Mouse (Mus musculus): ENCODE data around the gene Syvn1. TPM values are rescaled to one million over a fixed set of nuclear protein-coding genes. Genes with fewer than 3 reads are reported as not detected.
A peak's percentile ranks its signal among the peaks of the same experiment; 100 is the strongest.
"Not testable (repeated sequence)": the region's sequence is repeated elsewhere in the genome, so short reads cannot be mapped to it uniquely, and the experiment has no call there.

Syvn1 gene
- polyA plus RNA-seq, 1 experiment from 2014 or later = 18.6 TPM

DNA sequence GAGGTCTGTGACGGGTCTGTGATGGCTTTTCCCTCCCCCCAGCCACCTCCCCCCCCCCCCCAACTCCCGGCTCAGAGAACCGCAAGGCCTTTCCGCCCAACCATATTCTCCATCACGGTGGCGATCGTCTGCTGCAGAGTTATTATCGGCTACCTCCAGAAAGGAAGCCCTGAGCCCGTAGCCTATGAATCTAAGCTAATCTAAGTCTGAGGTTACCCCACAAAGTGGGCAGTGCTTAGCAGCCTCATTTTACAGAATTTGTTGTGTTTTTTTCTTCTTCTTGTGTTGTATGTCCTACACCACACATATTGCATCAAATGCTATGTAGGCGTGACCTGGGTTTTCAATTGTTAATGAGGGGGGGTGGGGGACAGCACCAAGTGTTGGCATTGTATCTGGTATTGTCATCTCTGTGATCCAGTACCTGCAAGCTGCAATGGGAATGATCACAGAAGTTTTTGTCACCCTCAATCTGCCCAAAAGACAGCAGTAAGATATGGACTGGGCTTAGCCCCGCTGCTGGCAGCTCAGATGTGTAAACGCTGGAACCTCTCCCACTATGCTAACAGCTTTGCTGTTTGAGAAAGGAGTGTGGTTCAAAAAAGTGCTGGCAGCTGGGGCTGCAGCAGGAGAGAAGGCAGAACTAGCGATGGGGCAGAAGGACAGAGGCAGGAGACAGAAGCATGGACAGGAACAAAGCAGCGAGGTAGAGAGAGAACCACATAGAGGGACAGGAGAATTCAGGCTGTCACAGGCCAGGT lies 15.7 kb upstream of the Syvn1 start:
- 65% methylated on average over 13 of the region's 14 CpGs for WGBS
- no peak for ATAC-seq (replicated peaks; ENCODE audit: extremely low read depth, insufficient read depth, low FRiP score)
- H3K9me3 ChIP-seq (replicated peaks; ENCODE audit: control insufficient read depth, low read length) = no peaks in the 10 kb centered on the region
- no peaks in the 10 kb centered on the region for H3K36me3 ChIP-seq (ENCODE audit: control insufficient read depth, insufficient read depth)
- no peak overlapping the region for H3K4me2 ChIP-seq (ENCODE audit: low read depth, low read length)
- H3K4me1 ChIP-seq (ENCODE audit: control insufficient read depth, insufficient read depth, low read length) = no peaks in the 10 kb centered on the region
- no peak overlapping the region for H3K4me3 ChIP-seq (ENCODE audit: low read length)
- H3K27me3 ChIP-seq (ENCODE audit: control insufficient read depth, insufficient read depth, low read length) = no peaks in the 10 kb centered on the region
- no peak overlapping the region for H3K27ac ChIP-seq (ENCODE audit: low read length)
- no peak overlapping the region for H3K9ac ChIP-seq (ENCODE audit: low read length)

DNA sequence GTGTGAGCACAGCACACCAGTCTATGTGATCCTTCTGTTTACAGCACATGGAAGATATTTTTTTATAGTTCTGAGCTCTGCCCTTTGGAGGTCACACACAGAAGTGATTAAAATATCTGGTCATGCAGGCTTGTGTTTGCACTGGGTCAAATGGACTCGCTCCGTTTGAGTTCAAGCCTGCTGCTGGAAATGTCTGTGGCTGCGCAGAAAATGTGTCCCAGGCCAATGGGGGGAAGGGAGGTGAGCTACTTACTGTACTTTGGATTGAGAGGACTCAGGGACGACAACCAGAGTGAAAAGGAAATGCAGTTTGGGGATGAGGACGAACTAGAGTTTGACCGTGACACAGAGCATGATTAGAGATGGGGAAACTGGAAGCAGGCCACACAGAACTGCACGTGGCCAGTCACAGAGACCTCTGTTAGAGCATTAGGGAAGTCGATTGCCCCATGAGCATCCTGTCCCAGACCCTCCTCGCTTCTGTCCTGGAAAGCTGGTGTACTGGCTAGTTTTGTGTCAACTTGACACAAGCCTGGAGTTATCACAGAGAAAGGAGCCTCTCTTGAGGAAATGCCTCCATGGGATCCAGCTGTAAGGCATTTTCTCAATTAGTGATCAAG lies 10.3 kb upstream of the Syvn1 start:
- Histone ChIP-seq H3K9me3 (replicated peaks; ENCODE audit: control insufficient read depth, low read length) (no peaks in the 10 kb centered on the region), H3K4me3 (ENCODE audit: low read length) (no peak overlapping the region), H3K36me3 (ENCODE audit: control insufficient read depth, insufficient read depth) (no peaks in the 10 kb centered on the region), H3K9ac (ENCODE audit: low read length) (no peak overlapping the region), H3K27me3 (ENCODE audit: control insufficient read depth, insufficient read depth, low read length) (no peaks in the 10 kb centered on the region), H3K4me1 (ENCODE audit: control insufficient read depth, insufficient read depth, low read length) (no peaks in the 10 kb centered on the region), H3K27ac (ENCODE audit: low read length) (no peak overlapping the region), H3K4me2 (ENCODE audit: low read depth, low read length) (no peak overlapping the region)
- no peak for ATAC-seq (replicated peaks; ENCODE audit: extremely low read depth, insufficient read depth, low FRiP score)
- WGBS = 68% methylated on average over 9 of the region's 9 CpGs

DNA sequence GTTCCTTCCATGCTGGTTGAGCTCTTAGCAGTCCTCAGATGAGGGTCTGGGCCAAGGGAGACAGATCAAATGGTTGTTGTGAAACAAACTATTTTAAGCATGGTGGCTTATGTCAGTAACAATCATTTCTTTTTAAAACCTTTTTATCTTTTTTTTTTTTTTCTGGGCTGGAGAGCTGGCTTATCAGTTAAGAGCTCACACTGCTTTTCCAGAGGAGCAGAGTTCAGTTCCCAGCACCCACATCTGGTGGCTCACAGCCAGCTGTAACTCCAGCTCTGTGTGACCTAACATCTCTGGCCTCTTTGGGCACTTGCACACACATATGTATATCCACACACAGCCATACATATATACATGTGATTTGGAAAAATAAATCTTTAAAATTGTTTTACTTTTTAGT lies 8.7 kb upstream of the Syvn1 start:
- Histone ChIP-seq H3K9ac (ENCODE audit: low read length) (no peak overlapping the region), H3K4me2 (ENCODE audit: low read depth, low read length) (no peak overlapping the region), H3K36me3 (ENCODE audit: control insufficient read depth, insufficient read depth) (no peaks in the 10 kb centered on the region), H3K9me3 (replicated peaks; ENCODE audit: control insufficient read depth, low read length) (no peaks in the 10 kb centered on the region), H3K27me3 (ENCODE audit: control insufficient read depth, insufficient read depth, low read length) (no peaks in the 10 kb centered on the region), H3K4me3 (ENCODE audit: low read length) (no peak overlapping the region), H3K4me1 (ENCODE audit: control insufficient read depth, insufficient read depth, low read length) (no peaks in the 10 kb centered on the region), H3K27ac (ENCODE audit: low read length) (no peak overlapping the region)
- ATAC-seq (replicated peaks; ENCODE audit: extremely low read depth, insufficient read depth, low FRiP score) = no peak

DNA sequence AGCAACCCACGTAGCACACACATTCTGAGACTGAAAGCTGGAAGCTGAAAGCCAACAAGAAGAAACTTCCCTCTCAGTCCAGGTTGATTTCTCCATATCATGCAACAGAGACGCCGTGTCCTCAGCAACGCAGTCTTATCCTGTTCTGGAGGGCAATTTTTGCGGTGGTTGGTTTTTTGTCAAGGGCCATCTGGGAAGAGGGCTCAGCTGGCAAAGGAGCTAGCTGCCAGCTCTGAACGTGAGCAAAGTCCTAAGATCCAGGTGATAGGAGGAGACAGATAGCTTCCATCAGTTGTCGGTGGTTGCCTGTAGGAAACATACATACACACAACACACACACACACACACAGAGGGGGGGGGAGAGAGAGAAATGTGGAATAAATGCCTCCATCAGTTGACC lies 8.1 kb upstream of the Syvn1 start:
- Histone ChIP-seq H3K27me3 (ENCODE audit: control insufficient read depth, insufficient read depth, low read length) (no peaks in the 10 kb centered on the region), H3K4me1 (ENCODE audit: control insufficient read depth, insufficient read depth, low read length) (no peaks in the 10 kb centered on the region), H3K4me3 (ENCODE audit: low read length) (no peak overlapping the region), H3K4me2 (ENCODE audit: low read depth, low read length) (no peak overlapping the region), H3K36me3 (ENCODE audit: control insufficient read depth, insufficient read depth) (no peaks in the 10 kb centered on the region), H3K9me3 (replicated peaks; ENCODE audit: control insufficient read depth, low read length) (no peaks in the 10 kb centered on the region), H3K27ac (ENCODE audit: low read length) (no peak overlapping the region), H3K9ac (ENCODE audit: low read length) (no peak overlapping the region)
- 73% methylated on average over 7 of the region's 7 CpGs for WGBS
- ATAC-seq (replicated peaks; ENCODE audit: extremely low read depth, insufficient read depth, low FRiP score) = no peak

DNA sequence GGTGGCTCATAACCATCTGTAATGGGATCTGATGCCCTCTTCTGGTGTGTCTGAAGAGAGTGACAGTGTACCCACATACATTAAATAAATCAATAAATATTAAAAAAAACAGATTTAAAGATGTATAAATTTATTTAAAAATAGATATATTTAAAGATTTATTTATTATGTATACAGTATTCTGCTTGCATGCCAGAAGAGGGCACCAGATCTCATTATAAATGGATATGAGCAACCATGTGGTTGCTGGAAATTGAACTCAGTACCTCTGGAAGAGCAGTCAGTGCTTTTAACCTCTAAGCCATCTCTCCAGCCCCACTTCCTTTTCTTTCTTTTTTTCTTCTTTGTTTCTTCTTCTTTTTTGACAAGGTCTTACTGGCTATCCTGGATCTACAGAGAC lies 6.4 kb upstream of the Syvn1 start:
- Histone ChIP-seq H3K9me3 (replicated peaks; ENCODE audit: control insufficient read depth, low read length) (no peaks in the 10 kb centered on the region), H3K27me3 (ENCODE audit: control insufficient read depth, insufficient read depth, low read length) (no peaks in the 10 kb centered on the region), H3K36me3 (ENCODE audit: control insufficient read depth, insufficient read depth) (no peaks in the 10 kb centered on the region), H3K4me1 (ENCODE audit: control insufficient read depth, insufficient read depth, low read length) (peaks cover under 1% of the 10 kb centered on the region), H3K27ac (ENCODE audit: low read length) (no peak overlapping the region), H3K4me2 (ENCODE audit: low read depth, low read length) (no peak overlapping the region), H3K9ac (ENCODE audit: low read length) (no peak overlapping the region), H3K4me3 (ENCODE audit: low read length) (no peak overlapping the region)
- no peak for ATAC-seq (replicated peaks; ENCODE audit: extremely low read depth, insufficient read depth, low FRiP score)

DNA sequence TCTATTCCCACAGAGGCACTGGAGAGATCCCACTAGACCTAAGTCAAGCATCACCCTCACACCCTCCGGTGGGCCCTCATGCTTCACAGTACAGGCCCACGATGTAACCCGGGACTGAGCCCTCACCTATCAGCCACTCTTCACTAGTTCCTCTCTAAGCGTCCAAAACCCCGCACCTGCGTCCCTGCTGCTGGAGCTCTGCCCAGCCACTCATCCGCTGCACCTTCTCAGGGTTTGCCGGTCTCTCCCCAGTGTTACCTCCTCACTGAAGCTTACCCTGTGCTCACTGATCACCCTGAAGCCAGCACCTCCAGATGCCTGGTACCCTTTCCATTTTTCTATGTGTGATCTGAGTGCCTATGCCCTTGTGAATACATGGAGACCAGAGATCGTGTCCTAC lies 4.1 kb upstream of the Syvn1 start:
- Histone ChIP-seq H3K4me3 (ENCODE audit: low read length) (no peak overlapping the region), H3K9ac (ENCODE audit: low read length) (no peak overlapping the region), H3K9me3 (replicated peaks; ENCODE audit: control insufficient read depth, low read length) (no peaks in the 10 kb centered on the region), H3K27me3 (ENCODE audit: control insufficient read depth, insufficient read depth, low read length) (no peaks in the 10 kb centered on the region), H3K27ac (ENCODE audit: low read length) (no peak overlapping the region; the same call in 1 of the 2 replicates), H3K4me2 (ENCODE audit: low read depth, low read length) (no peak overlapping the region), H3K36me3 (ENCODE audit: control insufficient read depth, insufficient read depth) (no peaks in the 10 kb centered on the region), H3K4me1 (ENCODE audit: control insufficient read depth, insufficient read depth, low read length) (peaks cover 7% of the 10 kb centered on the region)
- no peak for ATAC-seq (replicated peaks; ENCODE audit: extremely low read depth, insufficient read depth, low FRiP score)
- WGBS = 70% methylated on average over 9 of the region's 9 CpGs

DNA sequence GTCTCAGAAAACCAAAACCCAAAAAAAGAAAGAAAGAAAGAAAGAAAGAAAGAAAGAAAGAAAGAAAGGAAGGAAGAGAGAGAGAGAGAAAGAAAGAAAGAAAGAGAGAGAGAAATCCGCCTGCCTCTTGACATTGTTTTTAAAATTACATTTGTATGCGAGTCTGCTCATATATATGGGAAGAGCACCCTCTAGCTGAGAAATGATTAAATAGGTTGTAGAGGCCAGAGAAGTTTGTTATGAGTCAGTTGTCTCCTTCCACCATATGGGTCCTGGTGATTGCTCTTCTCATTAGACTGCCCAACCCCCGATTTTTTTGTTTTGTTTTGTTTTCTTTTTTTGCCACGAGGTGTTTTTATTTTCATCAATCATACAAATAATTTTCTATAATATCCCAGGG lies 2.3 kb upstream of the Syvn1 start:
- not testable (repeated sequence) for H3K4me2 ChIP-seq (ENCODE audit: low read depth, low read length); ATAC-seq (replicated peaks; ENCODE audit: extremely low read depth, insufficient read depth, low FRiP score); H3K9ac ChIP-seq (ENCODE audit: low read length); H3K36me3 ChIP-seq (ENCODE audit: control insufficient read depth, insufficient read depth); H3K27me3 ChIP-seq (ENCODE audit: control insufficient read depth, insufficient read depth, low read length); H3K4me3 ChIP-seq (ENCODE audit: low read length); H3K9me3 ChIP-seq (replicated peaks; ENCODE audit: control insufficient read depth, low read length); H3K27ac ChIP-seq (ENCODE audit: low read length)
- 51% methylated on average over 4 of the region's 4 CpGs for WGBS
- H3K4me1 ChIP-seq (ENCODE audit: control insufficient read depth, insufficient read depth, low read length) = peaks cover 19% of the 10 kb centered on the region

DNA sequence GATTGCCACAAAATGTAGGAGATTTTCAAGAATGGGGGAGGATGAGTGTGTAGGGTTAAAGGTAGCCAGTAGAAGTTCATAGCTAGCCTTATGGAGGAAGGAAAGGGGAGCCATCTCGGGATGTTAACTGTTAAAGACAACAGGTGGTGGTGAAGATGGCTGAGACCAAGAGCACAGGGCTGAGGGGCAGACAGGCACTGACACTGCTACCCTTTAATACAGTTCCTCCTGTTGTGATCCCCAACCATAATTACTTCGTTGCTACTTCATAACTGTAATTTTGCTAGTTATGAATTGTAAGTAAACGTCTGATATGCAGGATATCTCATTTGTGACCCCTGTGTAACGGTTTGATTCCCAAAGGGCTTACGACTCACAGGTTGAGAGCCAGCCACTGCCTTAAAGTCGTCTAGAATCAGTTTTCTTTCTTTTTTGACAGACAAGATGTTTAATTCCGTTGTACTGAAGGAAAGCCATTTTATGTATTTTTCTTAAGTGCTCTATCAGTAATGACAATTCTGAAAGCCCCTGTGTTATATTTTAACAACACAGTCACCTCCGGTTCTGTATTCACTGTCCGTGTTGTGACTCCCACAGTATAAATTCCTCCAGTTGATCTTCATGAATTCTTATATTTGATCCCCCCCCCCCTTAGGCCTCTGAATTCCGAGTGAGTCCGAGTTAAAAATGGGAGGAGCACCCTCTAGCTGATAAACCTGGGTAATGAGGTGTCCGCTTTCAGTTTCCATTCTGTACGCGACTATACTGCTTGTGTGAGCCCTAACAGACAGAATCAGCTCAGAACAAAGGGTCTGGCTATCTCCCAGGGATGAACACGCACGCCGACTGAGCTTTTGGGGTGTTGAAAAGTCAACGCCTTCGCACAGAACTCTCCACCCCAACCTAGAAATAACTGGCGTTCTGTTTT lies 746 bp upstream of the Syvn1 start:
- Histone ChIP-seq H3K9ac (ENCODE audit: low read length) (peak overlapping the region; percentile 87), H3K9me3 (replicated peaks; ENCODE audit: control insufficient read depth, low read length) (no peaks in the 10 kb centered on the region), H3K4me2 (ENCODE audit: low read depth, low read length) (peak overlapping the region; percentile 99), H3K4me3 (ENCODE audit: low read length) (peak overlapping the region; percentile 83), H3K27me3 (ENCODE audit: control insufficient read depth, insufficient read depth, low read length) (no peaks in the 10 kb centered on the region), H3K27ac (ENCODE audit: low read length) (peak overlapping the region; percentile 99), H3K4me1 (ENCODE audit: control insufficient read depth, insufficient read depth, low read length) (peaks cover 19% of the 10 kb centered on the region), H3K36me3 (ENCODE audit: control insufficient read depth, insufficient read depth) (peaks cover 23% of the 10 kb centered on the region)
- WGBS = 11% methylated on average over 20 of the region's 20 CpGs
- peak; percentile 42; the same call in 1 of the 2 replicates for ATAC-seq (replicated peaks; ENCODE audit: extremely low read depth, insufficient read depth, low FRiP score)
